Mouse (Mus musculus) adrenal gland, postnatal 14 days (tissue): ENCODE results near the gene Vmn1r225. TPM values are rescaled to one million over a fixed set of nuclear protein-coding genes. Genes with fewer than 3 reads are reported as not detected.
"Not testable (repeated sequence)": the region's sequence is repeated elsewhere in the genome, so short reads cannot be mapped to it uniquely, and the experiment has no call there.

Experiments
- DNase-seq: peaks from one replicate; pipeline ENCODE4 v3.0.0; 2021; ENCODE audit warnings: mixed read lengths
- long read RNA-seq, 2 experiments: library from polyadenylated mRNA; stranded (forward); transcript quantifications; one replicate each; pipeline ENCODE4 v2.0.0; 2021
- total RNA-seq: library from RNA; stranded (reverse); gene quantifications from 2 replicates; pipeline ENCODE4 v1.2.3, GENCODE M21; 2021

Vmn1r225 gene
- total RNA-seq = not detected in 2 replicates
- long read RNA-seq, experiment 1 = 0 reads
- long read RNA-seq, experiment 2 = 0 reads

- DNase-seq = no peak
Observed at GRCm38 (mm10) chr17:20497858-20498257, at the start of gene Vmn1r225. TSS of gene Vmn1r225 (plus strand) at chr17:20498158.

DNA sequence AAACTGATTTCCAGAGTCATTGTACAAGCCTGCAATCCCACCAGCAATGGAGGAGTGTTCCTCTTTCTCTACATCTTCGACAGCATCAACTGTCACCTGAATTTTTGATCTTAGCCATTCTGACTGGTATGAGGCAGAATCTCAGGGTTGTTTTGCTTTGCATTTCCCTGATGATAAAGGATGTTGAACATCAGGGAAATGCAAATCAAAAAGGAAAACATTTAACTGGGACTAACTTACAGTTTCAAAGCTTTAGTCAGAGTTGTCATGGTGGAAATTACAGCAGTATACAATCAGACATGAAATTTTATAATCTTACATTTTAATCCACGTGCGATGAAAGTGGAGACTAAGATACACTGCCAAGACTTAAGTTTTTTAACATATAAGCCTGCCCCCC lies 24.6 kb upstream of the Vmn1r225 start:
- DNase-seq = no peak

DNA sequence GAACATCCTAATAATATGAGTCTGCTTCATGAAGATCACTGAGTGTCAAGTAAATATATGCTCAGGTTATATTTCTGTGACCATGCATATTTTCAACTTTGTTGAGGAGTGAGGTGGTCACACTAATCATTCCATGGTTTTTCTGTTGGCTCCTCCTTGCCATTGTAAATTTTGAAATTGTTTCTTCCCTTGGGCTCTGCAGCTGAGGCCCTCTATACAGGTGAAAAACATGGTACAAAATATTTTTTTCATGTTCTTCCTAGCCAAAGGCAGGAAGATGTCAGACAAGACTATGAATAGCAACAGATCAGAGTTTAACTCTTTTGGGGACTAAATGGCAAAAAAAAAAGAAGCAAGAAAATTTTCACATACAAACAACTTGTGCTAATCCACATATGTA lies 16.7 kb upstream of the Vmn1r225 start, which contains the start of gene Vmn2r108:
TSS of gene Vmn2r108 (minus strand) at position 101 of the 400 bp plus-strand sequence.
- no peak for DNase-seq

DNA sequence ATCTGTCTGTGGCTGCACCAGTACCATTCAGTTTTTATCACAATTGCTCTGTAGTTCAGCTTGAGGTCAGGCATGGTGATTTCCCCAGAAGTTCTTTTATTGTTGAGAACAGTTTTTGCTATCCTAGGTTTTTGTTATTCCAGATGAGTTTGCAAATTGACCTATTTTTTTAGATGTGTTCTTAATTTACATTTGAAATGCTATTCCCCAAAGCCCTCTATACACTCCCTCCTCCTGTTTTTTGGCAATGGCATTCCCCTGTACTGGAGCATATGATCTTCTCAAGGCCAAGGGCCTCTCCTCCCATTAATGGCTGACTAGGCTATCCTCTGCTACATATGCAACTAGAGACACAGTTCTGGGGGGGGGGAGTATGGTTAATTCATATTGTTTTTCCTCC lies 10.3 kb downstream of the Vmn1r225 start:
- not testable (repeated sequence) for DNase-seq

Other genes starting within 250 kb of the Vmn1r225 start
- not detected in 2 replicates for gene Vmn2r106, start 212.6 kb upstream of the Vmn1r225 start, total RNA-seq
- not detected in 2 replicates for gene Vmn2r107, start 152.9 kb upstream of the Vmn1r225 start, total RNA-seq
- not detected in 2 replicates for gene Vmn1r224, start 84.0 kb upstream of the Vmn1r225 start, total RNA-seq
- gene Vmn2r108, start 16.8 kb upstream of the Vmn1r225 start, total RNA-seq = not detected in 2 replicates
- not detected in 2 replicates for gene Vmn2r109, start 66.6 kb downstream of the Vmn1r225 start, total RNA-seq
- not detected in 2 replicates for gene Vmn2r110, start 98.3 kb downstream of the Vmn1r225 start, total RNA-seq
- gene Fpr-rs3, start 126.7 kb downstream of the Vmn1r225 start, total RNA-seq = not detected in 2 replicates
- gene Vmn1r226, start 184.7 kb downstream of the Vmn1r225 start, total RNA-seq = not detected in 2 replicates
- not detected in 2 replicates for gene Vmn1r227, start 231.7 kb downstream of the Vmn1r225 start, total RNA-seq